Mouse (Mus musculus): ENCODE data around the gene Yod1. TPM values are rescaled to one million over a fixed set of nuclear protein-coding genes. Genes with fewer than 3 reads are reported as not detected.

Yod1 gene
- polyA plus RNA-seq, 1 experiment from 2014 or later = 17.1 TPM

GRCm38 (mm10) chr1:130703613-130704012 lies 13.5 kb upstream of the Yod1 start:
- DNase-seq (ENCODE audit: low spot score) (no peak), ATAC-seq (replicated peaks; ENCODE audit: low FRiP score) (no peak)
- Histone ChIP-seq H3K4me2 (ENCODE audit: low read depth, low read length, severe bottlenecking) (no peak overlapping the region), H3K9ac (ENCODE audit: low read length) (no peak overlapping the region), H3K27me3 (ENCODE audit: control insufficient read depth, insufficient read depth, low read length) (no peaks in the 10 kb centered on the region), H3K4me1 (replicated peaks; ENCODE audit: control insufficient read depth, insufficient read depth, low read length) (no peaks in the 10 kb centered on the region), H3K4me3 (ENCODE audit: low read depth, low read length) (no peak overlapping the region), H3K27ac (ENCODE audit: low read depth, low read length) (no peak overlapping the region), H3K36me3 (ENCODE audit: control insufficient read depth, insufficient read depth, low read length) (no peaks in the 10 kb centered on the region; the same call in 1 of the 2 replicates), H3K9me3 (ENCODE audit: control insufficient read depth, low read length) (no peaks in the 10 kb centered on the region)
- WGBS = 84% methylated on average over 2 of the region's 2 CpGs

DNA sequence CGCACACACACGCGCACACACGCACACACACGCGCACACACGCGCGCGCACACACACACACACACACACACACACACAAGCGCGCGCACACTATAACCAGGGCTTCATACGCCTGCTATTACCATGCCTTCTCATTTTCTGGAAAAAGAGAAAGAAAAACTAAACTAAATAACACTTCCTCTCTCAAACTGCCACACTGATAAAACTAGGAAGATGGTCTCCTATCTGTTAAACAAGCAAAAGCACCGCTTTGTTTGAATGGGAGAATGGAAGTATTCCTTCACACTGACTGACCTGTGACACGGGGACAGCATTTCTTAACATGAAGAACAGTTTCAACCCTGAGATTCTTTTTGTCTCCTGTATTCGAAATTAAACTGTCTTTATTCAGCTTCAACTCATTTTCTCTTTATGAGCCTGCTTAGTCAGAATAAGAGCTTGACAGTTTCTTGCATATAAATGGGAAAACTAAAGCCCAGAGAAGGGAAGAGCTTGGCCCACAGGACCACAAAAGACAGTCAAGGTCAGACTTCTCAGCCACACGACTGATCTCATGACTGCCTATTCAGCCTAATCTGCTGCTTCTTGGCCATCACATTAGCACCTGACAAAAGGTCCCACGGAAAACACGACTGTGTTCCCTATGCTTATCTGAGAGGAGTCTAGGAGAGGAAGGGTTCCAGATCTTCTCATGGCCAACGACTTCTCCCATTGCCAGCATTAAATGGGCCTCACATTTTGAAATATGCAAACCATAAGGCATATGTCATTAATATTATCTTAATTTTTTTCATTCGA lies 6.6 kb upstream of the Yod1 start:
- H3K9me3 ChIP-seq (ENCODE audit: control insufficient read depth, low read length) = no peaks in the 10 kb centered on the region
- no peak for ATAC-seq (replicated peaks; ENCODE audit: low FRiP score)

DNA sequence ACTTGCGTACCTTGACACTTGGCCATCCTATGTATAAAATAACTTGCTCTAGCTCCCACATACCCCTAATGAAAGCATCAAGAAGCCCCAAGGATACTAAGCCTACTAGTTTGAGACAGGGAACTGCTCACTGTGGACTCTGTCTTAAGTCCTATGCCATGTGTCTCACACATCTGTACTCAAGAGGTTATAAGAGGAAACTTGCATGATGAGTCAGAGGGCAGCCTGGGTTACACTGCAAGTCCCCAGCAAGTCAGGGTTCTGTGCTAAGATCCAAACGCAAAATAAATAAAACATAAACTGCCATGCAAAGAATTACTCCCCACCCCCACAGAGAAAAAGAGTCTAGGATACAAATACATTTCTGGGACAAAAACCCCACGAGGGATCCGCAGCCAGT lies 3.1 kb upstream of the Yod1 start:
- Histone ChIP-seq H3K4me3 (ENCODE audit: low read depth, low read length) (no peak overlapping the region), H3K27me3 (ENCODE audit: control insufficient read depth, insufficient read depth, low read length) (no peaks in the 10 kb centered on the region), H3K9ac (ENCODE audit: low read length) (no peak overlapping the region), H3K4me1 (replicated peaks; ENCODE audit: control insufficient read depth, insufficient read depth, low read length) (peaks cover 3% of the 10 kb centered on the region; the same call in 1 of the 2 replicates), H3K9me3 (ENCODE audit: control insufficient read depth, low read length) (no peaks in the 10 kb centered on the region), H3K36me3 (ENCODE audit: control insufficient read depth, insufficient read depth, low read length) (no peaks in the 10 kb centered on the region), H3K27ac (ENCODE audit: low read depth, low read length) (no peak overlapping the region), H3K4me2 (ENCODE audit: low read depth, low read length, severe bottlenecking) (no peak overlapping the region)
- ATAC-seq (replicated peaks; ENCODE audit: low FRiP score) (no peak), DNase-seq (ENCODE audit: low spot score) (no peak)
- 76% methylated on average over 4 of the region's 4 CpGs for WGBS

More for the DNA sequence above, 6.6 kb upstream of the Yod1 start:
- 89% methylated on average over 22 of the region's 22 CpGs for whole genome bisulfite sequencing
- Histone ChIP-seq H3K27ac (ENCODE audit: low read depth, low read length) (no peak overlapping the region), H3K4me2 (ENCODE audit: low read depth, low read length, severe bottlenecking) (no peak overlapping the region), H3K4me3 (ENCODE audit: low read depth, low read length) (no peak overlapping the region), H3K4me1 (replicated peaks; ENCODE audit: control insufficient read depth, insufficient read depth, low read length) (0 out of 2 replicates have a peak, but pooled peaks cover 2% of the 10 kb centered on the region), H3K9ac (ENCODE audit: low read length) (no peak overlapping the region), H3K27me3 (ENCODE audit: control insufficient read depth, insufficient read depth, low read length) (no peaks in the 10 kb centered on the region), H3K36me3 (ENCODE audit: control insufficient read depth, insufficient read depth, low read length) (no peaks in the 10 kb centered on the region)
- DNase-seq (ENCODE audit: low spot score) = no peak

- peak; percentile 89 for ATAC-seq (replicated peaks; ENCODE audit: low FRiP score)
- Histone ChIP-seq H3K27me3 (ENCODE audit: control insufficient read depth, insufficient read depth, low read length) (no peaks in the 10 kb centered on the region), H3K9ac (ENCODE audit: low read length) (peak within 1 kb of the TSS; percentile 96), H3K4me3 (ENCODE audit: low read depth, low read length) (peak within 1 kb of the TSS; percentile 83), H3K4me2 (ENCODE audit: low read depth, low read length, severe bottlenecking) (peak within 1 kb of the TSS; percentile 92), H3K36me3 (ENCODE audit: control insufficient read depth, insufficient read depth, low read length) (no peaks in the 10 kb centered on the region), H3K4me1 (replicated peaks; ENCODE audit: control insufficient read depth, insufficient read depth, low read length) (peaks cover 3% of the 10 kb centered on the region; the same call in 1 of the 2 replicates), H3K27ac (ENCODE audit: low read depth, low read length) (peak within 1 kb of the TSS; percentile 58; the same call in 1 of the 2 replicates), H3K9me3 (ENCODE audit: control insufficient read depth, low read length) (no peaks in the 10 kb centered on the region)
- DNase-seq (ENCODE audit: low spot score) = peak; percentile 92
- WGBS = under 1% methylated on average over 38 of the region's 38 CpGs
Observed at GRCm38 (mm10) chr1:130715561-130716217, 1.4 kb upstream of the Yod1 start, which contains the start of gene Gm29427. Gene Gm29427, minus strand, starts transcription at chr1:130715799.

- peak overlapping the region; percentile 92 for H3K4me2 ChIP-seq (ENCODE audit: low read depth, low read length, severe bottlenecking)
- H3K27me3 ChIP-seq (ENCODE audit: control insufficient read depth, insufficient read depth, low read length) = no peaks in the 10 kb centered on the region
- peak overlapping the region; percentile 58; the same call in 1 of the 2 replicates for H3K27ac ChIP-seq (ENCODE audit: low read depth, low read length)
- peak overlapping the region; percentile 83 for H3K4me3 ChIP-seq (ENCODE audit: low read depth, low read length)
- peaks cover 3% of the 10 kb centered on the region; the same call in 1 of the 2 replicates for H3K4me1 ChIP-seq (replicated peaks; ENCODE audit: control insufficient read depth, insufficient read depth, low read length)
- H3K9ac ChIP-seq (ENCODE audit: low read length) = peak overlapping the region; percentile 96
- ATAC-seq (replicated peaks; ENCODE audit: low FRiP score) (no peak), DNase-seq (ENCODE audit: low spot score) (no peak)
- WGBS = 0% methylated on average over 3 of the region's 3 CpGs
- H3K36me3 ChIP-seq (ENCODE audit: control insufficient read depth, insufficient read depth, low read length) = no peaks in the 10 kb centered on the region
- H3K9me3 ChIP-seq (ENCODE audit: control insufficient read depth, low read length) = no peaks in the 10 kb centered on the region
Observed at GRCm38 (mm10) chr1:130716218-130716512, 962 bp upstream of the Yod1 start.

- peak overlapping the region; percentile 96 for H3K9ac ChIP-seq (ENCODE audit: low read length)
- 1% methylated on average over 42 of the region's 42 CpGs for WGBS
- peak overlapping the region; percentile 92 for H3K4me2 ChIP-seq (ENCODE audit: low read depth, low read length, severe bottlenecking)
- H3K36me3 ChIP-seq (ENCODE audit: control insufficient read depth, insufficient read depth, low read length) = no peaks in the 10 kb centered on the region
- ATAC-seq (replicated peaks; ENCODE audit: low FRiP score) (peak; percentile 34), DNase-seq (ENCODE audit: low spot score) (peak; percentile 75)
- no peaks in the 10 kb centered on the region for H3K9me3 ChIP-seq (ENCODE audit: control insufficient read depth, low read length)
- peak overlapping the region; percentile 83 for H3K4me3 ChIP-seq (ENCODE audit: low read depth, low read length)
- H3K27me3 ChIP-seq (ENCODE audit: control insufficient read depth, insufficient read depth, low read length) = no peaks in the 10 kb centered on the region
- H3K27ac ChIP-seq (ENCODE audit: low read depth, low read length) = peak overlapping the region; percentile 58
- H3K4me1 ChIP-seq (replicated peaks; ENCODE audit: control insufficient read depth, insufficient read depth, low read length) = peaks cover 3% of the 10 kb centered on the region; the same call in 1 of the 2 replicates
Observed at GRCm38 (mm10) chr1:130716513-130717290, 425 bp upstream of the Yod1 start.

- Histone ChIP-seq H3K4me2 (ENCODE audit: low read depth, low read length, severe bottlenecking) (no peak overlapping the region), H3K27ac (ENCODE audit: low read depth, low read length) (no peak overlapping the region), H3K9me3 (ENCODE audit: control insufficient read depth, low read length) (no peaks in the 10 kb centered on the region), H3K4me3 (ENCODE audit: low read depth, low read length) (no peak overlapping the region), H3K36me3 (ENCODE audit: control insufficient read depth, insufficient read depth, low read length) (no peaks in the 10 kb centered on the region), H3K4me1 (replicated peaks; ENCODE audit: control insufficient read depth, insufficient read depth, low read length) (no peaks in the 10 kb centered on the region), H3K27me3 (ENCODE audit: control insufficient read depth, insufficient read depth, low read length) (no peaks in the 10 kb centered on the region), H3K9ac (ENCODE audit: low read length) (no peak overlapping the region)
- 94% methylated on average over 5 of the region's 5 CpGs for WGBS
- DNase-seq (ENCODE audit: low spot score) (no peak), ATAC-seq (replicated peaks; ENCODE audit: low FRiP score) (no peak)
Observed at GRCm38 (mm10) chr1:130724206-130724605, 7.1 kb downstream of the Yod1 start.

DNA sequence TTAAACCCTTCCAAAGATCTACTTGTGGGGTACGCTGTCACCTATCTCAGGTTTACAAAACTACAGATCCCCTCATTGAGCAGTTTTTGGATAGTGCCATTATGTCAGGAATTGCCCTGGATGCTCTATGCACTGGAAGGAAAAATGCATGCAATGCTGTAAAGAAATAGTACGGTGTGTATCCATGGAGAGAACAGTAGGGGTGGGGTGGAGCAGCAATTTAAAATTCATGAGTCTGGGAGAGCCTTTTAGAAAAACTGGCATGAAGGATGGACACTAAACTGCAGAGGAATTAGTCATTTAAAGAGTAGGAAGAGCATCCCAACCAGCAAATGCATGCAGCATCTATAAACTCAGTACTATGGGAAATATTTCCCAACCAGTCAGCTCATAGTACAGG lies 9.3 kb downstream of the Yod1 start:
- ATAC-seq (replicated peaks; ENCODE audit: low FRiP score) (no peak), DNase-seq (ENCODE audit: low spot score) (no peak)
- H3K36me3 ChIP-seq (ENCODE audit: control insufficient read depth, insufficient read depth, low read length) = no peaks in the 10 kb centered on the region
- H3K4me1 ChIP-seq (replicated peaks; ENCODE audit: control insufficient read depth, insufficient read depth, low read length) = no peaks in the 10 kb centered on the region
- no peak overlapping the region for H3K4me3 ChIP-seq (ENCODE audit: low read depth, low read length)
- H3K9me3 ChIP-seq (ENCODE audit: control insufficient read depth, low read length) = no peaks in the 10 kb centered on the region
- H3K9ac ChIP-seq (ENCODE audit: low read length) = no peak overlapping the region
- no peak overlapping the region for H3K27ac ChIP-seq (ENCODE audit: low read depth, low read length)
- no peak overlapping the region for H3K4me2 ChIP-seq (ENCODE audit: low read depth, low read length, severe bottlenecking)
- WGBS = 89% methylated on average over 2 of the region's 2 CpGs
- H3K27me3 ChIP-seq (ENCODE audit: control insufficient read depth, insufficient read depth, low read length) = no peaks in the 10 kb centered on the region

All from forebrain, embryonic 11.5 days (tissue).